Mouse (Mus musculus) kidney, postnatal 10 days (tissue): ENCODE measurements around the gene Gm10256.
"Not testable (repeated sequence)": the region's sequence is repeated elsewhere in the genome, so short reads cannot be mapped to it uniquely, and the experiment has no call there.

Source experiments
- DNase-seq: peaks from one replicate; pipeline ENCODE4 v3.0.0; 2021; ENCODE audit warnings: mixed read lengths

Gene Gm10256

GRCm38 (mm10) chrY:2830380-2830779 lies at the start of gene Gm10256, which contains the start of gene Rbmy:
Gene Gm10256, plus strand, starts transcription at chrY:2830699.
Gene Rbmy, plus strand, starts transcription at chrY:2830680.
- DNase-seq = not testable (repeated sequence)

- not testable (repeated sequence) for DNase-seq
These were observed 34.4 kb upstream of the Gm10256 start, which contains the start of gene Gm4064 for GRCm38 (mm10) chrY:2796105-2796504. Gene Gm4064, minus strand, starts transcription at chrY:2796205.

- not testable (repeated sequence) for DNase-seq
These were observed 70.2 kb downstream of the Gm10256 start, which contains the start of gene Gm10352 for GRCm38 (mm10) chrY:2900689-2901088. Gene Gm10352, plus strand, starts transcription at chrY:2900989.
